Mouse (Mus musculus) C2C12 (cell line): Measurements from ENCODE around the gene Paxx. TPM values are rescaled to one million over a fixed set of nuclear protein-coding genes. Genes with fewer than 3 reads are reported as not detected.

Experiments
- H3K27me3 ChIP-seq: one replicate; pipeline ENCODE4 v1.6.1; 2011; ENCODE audit not compliant: control insufficient read depth, insufficient read depth, insufficient read length
- H3K36me3 ChIP-seq: one replicate; pipeline ENCODE4 v1.6.1; 2011; ENCODE audit not compliant: control insufficient read depth, insufficient read depth
- H3K4me3 ChIP-seq: one replicate; pipeline ENCODE4 v1.5.1; 2011; ENCODE audit warnings: mild to moderate bottlenecking, control low read depth; ENCODE audit not compliant: poor library complexity, insufficient read depth, severe bottlenecking
- H3K79me2 ChIP-seq: one replicate; pipeline ENCODE4 v1.6.1; 2011; ENCODE audit not compliant: control insufficient read depth, insufficient read depth
- H3K79me3 ChIP-seq: one replicate; pipeline ENCODE4 v1.6.1; 2011; ENCODE audit warnings: low read depth, control low read depth
- H3ac ChIP-seq: one replicate; pipeline ENCODE3; 2011; ENCODE audit warnings: low read depth; ENCODE audit not compliant: control insufficient read depth, insufficient read length
- CEBPB ChIP-seq: IDR thresholded peaks from one replicate; pipeline ENCODE4 v1.6.1; 2011; ENCODE audit warnings: low read depth, mild to moderate bottlenecking, control low read depth, moderate library complexity
- CTCF ChIP-seq: IDR thresholded peaks from one replicate; pipeline ENCODE4 v1.5.1; 2011; ENCODE audit not compliant: control insufficient read depth, insufficient read depth, insufficient read length
- FOSL1 ChIP-seq: IDR thresholded peaks from one replicate; pipeline ENCODE4 v1.8.0; 2011; ENCODE audit warnings: mild to moderate bottlenecking, low read length; ENCODE audit not compliant: poor library complexity, insufficient read depth, severe bottlenecking
- MAX ChIP-seq: IDR thresholded peaks from one replicate; pipeline ENCODE4 v1.6.1; 2011; ENCODE audit warnings: mild to moderate bottlenecking, control low read depth
- MYOD1 ChIP-seq: IDR thresholded peaks from one replicate; pipeline ENCODE4 v1.6.1; 2011; ENCODE audit warnings: low read depth; ENCODE audit not compliant: control insufficient read depth, insufficient read length
- MYOG ChIP-seq: IDR thresholded peaks from one replicate; pipeline ENCODE4 v1.6.1; 2011; ENCODE audit not compliant: control insufficient read depth, insufficient read length; ENCODE audit errors: extremely low read depth
- USF1 ChIP-seq: IDR thresholded peaks from one replicate; pipeline ENCODE4 v1.6.1; 2011; ENCODE audit warnings: low read depth, mild to moderate bottlenecking, control low read depth, moderate library complexity
- polyA plus RNA-seq: library from polyadenylated mRNA; unstranded; fragments of >200 nt; fragmentation: generic; extraction: Trizol; gene quantifications from one replicate; pipeline ENCODE4 v1.2.1, GENCODE M21; 2012; ENCODE audit warnings: missing spikeins

Paxx gene
- polyA plus RNA-seq, 1 experiment, result 12.3 TPM

DNA sequence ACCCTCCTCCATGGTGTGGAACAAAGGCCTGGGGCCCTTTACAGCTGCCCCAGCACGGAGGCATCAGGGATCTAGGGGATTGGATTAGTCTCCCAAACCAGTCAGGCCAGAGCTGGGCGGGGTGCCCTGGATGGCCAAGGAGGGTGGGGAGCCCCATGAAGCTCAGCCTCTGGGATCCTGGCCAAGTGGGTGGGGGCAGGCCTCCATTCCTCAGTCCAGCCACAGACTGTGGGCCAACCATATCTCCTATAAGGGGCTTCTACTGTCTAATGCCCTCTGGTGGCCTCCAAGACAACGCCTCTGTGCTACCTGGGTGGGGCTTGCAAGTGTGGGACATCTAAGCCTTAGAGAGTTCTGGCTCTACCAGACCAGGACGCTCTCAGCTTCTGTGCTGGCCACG lies 2.0 kb downstream of the Paxx start:
- H3ac ChIP-seq, result no peak overlapping the region
- no peaks in the 10 kb centered on the region for H3K36me3 ChIP-seq
- no peak for TF ChIP-seq CTCF
- no peak for TF ChIP-seq CEBPB
- no peak for TF ChIP-seq FOSL1
- TF ChIP-seq MYOG, result no peak
- no peak for TF ChIP-seq MYOD1
- TF ChIP-seq MAX, result no peak
- no peak for TF ChIP-seq USF1
- no peaks in the 10 kb centered on the region for H3K27me3 ChIP-seq
- H3K4me3 ChIP-seq, result no peak overlapping the region
- peaks cover 7% of the 10 kb centered on the region for H3K79me2 ChIP-seq
- no peaks in the 10 kb centered on the region for H3K79me3 ChIP-seq

DNA sequence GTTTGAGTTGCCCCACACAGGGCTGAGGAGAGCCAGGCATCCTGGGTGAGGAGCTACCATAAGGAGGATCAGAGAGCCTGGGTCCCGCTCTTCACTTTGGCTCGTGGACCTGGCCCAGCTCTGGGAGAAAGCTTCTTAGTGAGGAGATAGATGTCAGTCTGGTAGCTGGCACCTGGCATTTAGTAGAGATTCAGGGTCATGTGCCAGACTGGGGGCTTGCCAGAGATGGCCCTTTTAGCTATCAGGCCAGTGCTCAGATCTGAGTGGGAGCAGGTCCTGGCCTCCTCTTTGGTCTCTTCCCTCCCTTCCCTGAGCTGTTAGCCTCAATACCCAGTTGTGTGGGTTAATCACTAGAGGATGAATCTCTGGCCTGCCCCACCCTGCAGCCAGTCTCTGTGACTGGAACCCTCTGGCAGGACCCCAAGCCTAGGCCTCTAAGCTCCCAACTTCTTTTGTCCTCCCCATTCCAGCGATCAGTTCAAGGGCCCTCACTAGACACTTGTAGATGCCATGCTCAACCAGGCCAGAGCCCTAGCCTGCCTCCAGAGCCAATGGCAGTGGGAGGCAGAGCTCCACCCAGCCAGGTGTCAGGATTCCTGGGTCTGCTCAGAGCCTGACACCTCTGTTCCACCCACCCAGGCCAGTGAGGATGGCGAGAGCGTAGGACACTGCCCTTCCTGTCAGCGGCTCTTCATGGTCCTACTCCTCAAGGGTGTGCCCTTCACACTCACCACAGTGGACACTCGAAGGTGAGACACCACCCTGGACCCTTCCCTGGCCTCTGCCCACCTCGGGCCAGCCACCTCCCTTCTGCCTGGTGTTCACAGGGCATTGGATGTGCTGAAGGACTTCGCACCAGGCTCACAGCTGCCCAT lies 3.6 kb downstream of the Paxx start:
- Histone ChIP-seq H3K79me2 (peaks cover 7% of the 10 kb centered on the region), H3K4me3 (no peak overlapping the region), H3ac (no peak overlapping the region), H3K79me3 (no peaks in the 10 kb centered on the region), H3K27me3 (no peaks in the 10 kb centered on the region), H3K36me3 (no peaks in the 10 kb centered on the region)
- no peak for TF ChIP-seq MYOD1
- TF ChIP-seq FOSL1, result no peak
- TF ChIP-seq CTCF, result no peak
- TF ChIP-seq CEBPB, result no peak
- no peak for TF ChIP-seq USF1
- TF ChIP-seq MYOG, result no peak
- TF ChIP-seq MAX, result no peak

DNA sequence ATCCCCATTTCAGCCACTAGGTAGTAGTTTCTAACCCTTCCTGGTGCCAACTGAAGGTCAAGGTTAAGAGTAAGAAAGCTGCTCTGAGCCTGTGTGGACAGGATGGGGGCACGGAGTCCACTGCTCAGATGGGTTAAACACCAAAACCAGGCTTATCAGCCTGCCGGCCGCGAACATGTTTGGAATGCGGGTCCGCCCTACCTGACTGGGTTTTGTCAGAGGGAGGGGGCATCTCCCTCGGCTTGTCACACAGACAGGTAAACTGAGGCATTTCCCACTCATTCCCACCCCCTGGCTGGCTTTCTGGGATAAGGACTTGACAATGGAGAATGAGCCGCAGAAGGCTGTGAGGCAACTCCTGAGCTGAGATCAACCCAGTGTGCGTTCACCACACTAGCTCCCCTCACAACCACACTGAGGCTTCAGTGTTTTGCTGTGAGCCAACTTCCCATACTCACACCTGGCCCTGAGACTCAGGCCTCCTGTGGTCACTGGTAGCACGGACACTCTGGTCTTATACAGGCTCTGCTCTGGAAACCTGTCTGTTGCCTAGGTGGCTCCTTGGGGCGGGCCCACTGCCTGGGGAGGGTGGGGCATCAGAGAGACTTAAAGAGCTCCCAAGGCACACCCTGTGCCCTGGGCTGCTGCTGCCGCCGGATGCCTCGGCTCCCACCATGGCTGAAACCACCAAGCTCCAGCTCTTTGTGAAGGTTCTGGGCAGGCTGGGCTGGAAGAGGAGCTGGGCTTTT lies 4.5 kb downstream of the Paxx start, which contains the start of gene Clic3:
Gene Clic3 (plus strand): TSS at position 634 of the 749 bp plus-strand sequence.
- Histone ChIP-seq H3K79me3 (no peaks in the 10 kb centered on the region), H3K36me3 (no peaks in the 10 kb centered on the region), H3K27me3 (no peaks in the 10 kb centered on the region), H3K4me3 (no peak within 1 kb of the TSS), H3ac (no peak within 1 kb of the TSS), H3K79me2 (peaks cover 7% of the 10 kb centered on the region)
- TF ChIP-seq MYOG (no peak), MAX (no peak), FOSL1 (no peak), CTCF (no peak), MYOD1 (no peak), CEBPB (no peak)

DNA sequence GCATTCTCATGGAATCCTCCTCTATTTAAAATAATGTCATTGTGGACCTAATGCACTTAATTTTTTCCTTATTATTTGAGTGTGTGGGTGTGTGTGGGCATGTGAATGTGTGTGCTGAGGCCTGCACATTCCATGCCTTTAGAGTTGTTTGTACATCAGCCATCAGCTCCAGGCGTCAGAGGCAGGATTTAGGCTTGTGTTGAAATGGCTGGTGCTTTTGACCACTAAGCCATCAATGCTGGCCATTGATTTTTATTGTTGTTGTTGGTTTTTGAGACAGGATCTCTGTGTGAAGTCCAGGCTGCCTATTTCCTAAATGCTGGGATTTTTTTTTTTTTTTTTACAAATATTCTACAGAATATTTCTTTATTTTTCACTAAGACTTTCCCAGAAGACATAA lies 7.9 kb downstream of the Paxx start:
- Histone ChIP-seq H3K4me3 (no peak overlapping the region), H3K79me2 (no peaks in the 10 kb centered on the region), H3K36me3 (no peaks in the 10 kb centered on the region), H3K79me3 (no peaks in the 10 kb centered on the region), H3K27me3 (no peaks in the 10 kb centered on the region), H3ac (no peak overlapping the region)
- no peak for TF ChIP-seq CEBPB
- TF ChIP-seq FOSL1, result no peak
- no peak for TF ChIP-seq CTCF
- TF ChIP-seq MYOD1, result no peak
- no peak for TF ChIP-seq MAX

DNA sequence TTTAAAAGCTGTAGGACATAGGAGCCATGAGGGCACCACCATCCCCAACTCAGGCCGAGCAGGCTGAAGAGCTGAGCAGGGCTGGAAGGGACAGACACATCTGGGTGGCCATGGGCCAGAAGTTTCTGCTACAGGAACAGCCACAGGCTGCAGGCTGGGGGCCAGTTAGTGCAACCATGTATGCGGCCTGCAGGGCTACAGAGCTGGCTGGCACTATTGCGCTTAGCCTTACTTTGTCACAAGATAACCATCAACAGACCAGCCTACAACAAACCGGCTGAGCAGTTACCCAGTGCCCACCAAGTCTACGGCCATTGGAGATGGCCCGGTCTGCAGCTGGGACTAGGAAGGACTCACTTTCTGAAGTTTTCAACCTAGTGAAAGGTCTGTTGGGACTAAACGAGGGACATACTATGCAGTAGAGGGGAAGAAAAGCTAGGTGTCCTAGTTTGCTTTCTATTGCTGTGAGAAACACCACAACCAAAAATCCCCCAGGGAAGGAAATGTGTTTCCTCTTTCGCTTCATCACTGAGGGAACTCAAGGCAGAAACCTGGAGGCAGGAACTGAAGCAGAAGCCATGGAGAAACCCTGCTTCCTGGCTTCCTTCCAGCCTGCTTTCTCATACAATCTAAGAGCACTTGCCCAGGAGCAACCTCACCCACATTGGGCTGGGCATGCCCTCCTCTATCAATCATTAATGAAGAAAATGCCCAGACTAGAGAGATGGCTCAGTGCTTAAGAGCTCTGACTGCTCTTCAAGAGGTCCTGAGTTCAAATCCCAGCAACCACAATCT lies 9.8 kb downstream of the Paxx start:
- H3K4me3 ChIP-seq, result no peak overlapping the region
- no peaks in the 10 kb centered on the region for H3K79me3 ChIP-seq
- H3K79me2 ChIP-seq, result no peaks in the 10 kb centered on the region
- no peaks in the 10 kb centered on the region for H3K27me3 ChIP-seq
- TF ChIP-seq MYOG (no peak), USF1 (no peak), MYOD1 (no peak), CEBPB (no peak), FOSL1 (no peak), CTCF (no peak), MAX (no peak)
- H3ac ChIP-seq, result no peak overlapping the region
- H3K36me3 ChIP-seq, result no peaks in the 10 kb centered on the region
